Mouse (Mus musculus): Measurements from ENCODE around the gene 1700067K01Rik. TPM values are rescaled to one million over a fixed set of nuclear protein-coding genes. Genes with fewer than 3 reads are reported as not detected.

1700067K01Rik gene
- polyA plus RNA-seq, 1 experiment from 2014 or later: 0.52 TPM

DNA sequence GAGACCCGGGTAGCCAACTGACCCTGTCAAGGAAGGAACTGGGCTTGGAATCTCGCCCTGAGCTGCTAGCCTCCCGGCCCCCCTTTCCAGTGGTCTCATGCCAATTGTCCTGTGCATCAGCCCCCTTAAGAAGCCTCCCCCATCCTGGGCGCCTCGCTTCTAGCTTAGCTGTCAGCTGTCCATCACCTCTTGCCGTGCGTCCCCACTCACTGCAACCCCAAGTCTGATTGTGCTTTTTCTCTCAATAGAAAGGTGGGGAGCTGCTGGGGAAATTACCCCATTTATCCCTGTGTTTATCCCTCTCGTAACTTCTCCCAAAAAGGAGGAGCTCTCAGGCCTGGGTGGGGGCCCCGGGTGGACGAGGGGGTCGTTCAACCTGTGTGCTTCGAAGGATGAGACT lies 5.3 kb upstream of the 1700067K01Rik start:
- peak overlapping the region; percentile 90; the same call in 1 of the 2 replicates for H3K9ac ChIP-seq (ENCODE audit: low read depth, low read length)
- H3K4me2 ChIP-seq: peak overlapping the region; percentile 93
- H3K36me3 ChIP-seq (ENCODE audit: control insufficient read depth, insufficient read depth, low read length): peaks cover 10% of the 10 kb centered on the region
- ATAC-seq (replicated peaks; ENCODE audit: insufficient number of reproducible peaks, low FRiP score, low TSS enrichment): no peak
- peaks cover 6% of the 10 kb centered on the region for H3K27me3 ChIP-seq (ENCODE audit: control insufficient read depth, insufficient read depth, low read length)
- H3K4me3 ChIP-seq (ENCODE audit: low read depth, low read length): peak overlapping the region; percentile 83
- no peak overlapping the region; the same call in 1 of the 2 replicates for H3K27ac ChIP-seq (ENCODE audit: low read depth, low read length)
- no peaks in the 10 kb centered on the region for H3K9me3 ChIP-seq (replicated peaks; ENCODE audit: control insufficient read depth, low read length)
- peaks cover 18% of the 10 kb centered on the region for H3K4me1 ChIP-seq (ENCODE audit: control insufficient read depth, insufficient read depth, low read length)
- WGBS (ENCODE audit: insufficient replicate concordance): 22% methylated on average over 12 of the region's 12 CpGs

DNA sequence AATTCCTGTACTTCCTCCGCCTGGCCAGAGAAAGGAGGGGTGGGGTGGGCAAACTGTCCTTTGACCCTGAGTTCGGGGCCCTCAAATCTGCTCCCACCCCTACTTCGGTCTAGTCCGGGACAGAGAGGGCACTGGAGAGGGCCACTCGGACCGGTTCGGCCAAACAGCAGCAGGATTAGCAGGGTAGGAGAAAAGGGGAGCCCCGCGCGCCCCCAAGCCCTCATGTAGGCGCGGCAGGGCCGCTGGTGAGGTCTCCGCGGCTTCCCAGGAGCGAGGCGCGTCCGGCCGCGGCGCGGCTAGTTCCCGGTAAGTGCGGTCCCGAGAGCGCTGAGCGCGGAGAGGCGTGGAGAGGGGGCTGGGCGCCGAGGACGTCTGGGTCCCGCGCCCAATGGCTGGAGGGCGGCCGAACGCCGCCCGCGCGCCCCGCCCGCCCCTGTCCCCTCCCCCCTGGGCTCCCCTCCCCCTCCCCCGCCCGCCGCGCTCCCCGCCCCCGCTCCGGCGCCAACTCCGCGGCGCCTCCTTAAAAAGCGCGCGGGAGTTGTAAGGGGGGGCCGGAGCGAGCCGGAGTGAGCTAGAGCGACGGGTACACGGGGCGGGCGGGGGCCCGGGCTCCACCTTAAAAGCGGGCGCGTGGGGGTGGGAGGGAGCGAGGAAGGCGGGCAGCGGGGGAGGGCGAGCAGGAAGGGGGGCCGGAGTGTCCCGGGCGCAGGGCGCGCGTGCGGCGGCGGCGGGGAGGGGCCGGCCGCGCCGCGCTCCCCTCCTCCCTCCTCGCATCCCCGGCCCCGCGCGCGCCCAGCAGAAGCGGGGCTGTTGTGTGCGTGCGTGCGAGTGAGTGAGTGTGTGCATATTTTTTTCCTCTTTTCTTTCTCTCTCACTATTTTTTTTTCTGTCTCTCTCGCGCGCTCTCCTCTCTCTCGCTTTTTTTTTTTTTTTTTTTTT lies 4.5 kb upstream of the 1700067K01Rik start:
- 1% methylated on average over 45 of the region's 103 CpGs for WGBS (ENCODE audit: insufficient replicate concordance)
- H3K36me3 ChIP-seq (ENCODE audit: control insufficient read depth, insufficient read depth, low read length): peaks cover 5% of the 10 kb centered on the region

GRCm38 (mm10) chr8:83997511-83998141 lies 3.7 kb upstream of the 1700067K01Rik start, which contains the start of gene Samd1:
Samd1 (plus strand) TSS chr8:83997672.
- Histone ChIP-seq H3K27me3 (ENCODE audit: control insufficient read depth, insufficient read depth, low read length) (peaks cover 10% of the 10 kb centered on the region), H3K4me1 (ENCODE audit: control insufficient read depth, insufficient read depth, low read length) (peaks cover 21% of the 10 kb centered on the region), H3K36me3 (ENCODE audit: control insufficient read depth, insufficient read depth, low read length) (peaks cover 5% of the 10 kb centered on the region), H3K9me3 (replicated peaks; ENCODE audit: control insufficient read depth, low read length) (no peaks in the 10 kb centered on the region), H3K27ac (ENCODE audit: low read depth, low read length) (peak within 1 kb of the TSS; percentile 97), H3K9ac (ENCODE audit: low read depth, low read length) (peak within 1 kb of the TSS; percentile 90), H3K4me2 (peak within 1 kb of the TSS; percentile 93), H3K4me3 (ENCODE audit: low read depth, low read length) (peak within 1 kb of the TSS; percentile 83)
- under 1% methylated on average over 54 of the region's 112 CpGs for WGBS (ENCODE audit: insufficient replicate concordance)
- ATAC-seq (replicated peaks; ENCODE audit: insufficient number of reproducible peaks, low FRiP score, low TSS enrichment): no peak

More for the DNA sequence above, 4.5 kb upstream of the 1700067K01Rik start:
- Histone ChIP-seq H3K4me3 (ENCODE audit: low read depth, low read length) (peak overlapping the region; percentile 83), H3K9ac (ENCODE audit: low read depth, low read length) (peak overlapping the region; percentile 90), H3K27ac (ENCODE audit: low read depth, low read length) (peak overlapping the region; percentile 97), H3K9me3 (replicated peaks; ENCODE audit: control insufficient read depth, low read length) (no peaks in the 10 kb centered on the region), H3K27me3 (ENCODE audit: control insufficient read depth, insufficient read depth, low read length) (peaks cover 9% of the 10 kb centered on the region), H3K4me2 (peak overlapping the region; percentile 93), H3K4me1 (ENCODE audit: control insufficient read depth, insufficient read depth, low read length) (peaks cover 21% of the 10 kb centered on the region)
- ATAC-seq (replicated peaks; ENCODE audit: insufficient number of reproducible peaks, low FRiP score, low TSS enrichment): peak; percentile 81

- Histone ChIP-seq H3K4me1 (ENCODE audit: control insufficient read depth, insufficient read depth, low read length) (peaks cover 23% of the 10 kb centered on the region), H3K9me3 (replicated peaks; ENCODE audit: control insufficient read depth, low read length) (no peaks in the 10 kb centered on the region), H3K4me2 (peak overlapping the region; percentile 93), H3K27me3 (ENCODE audit: control insufficient read depth, insufficient read depth, low read length) (peaks cover 10% of the 10 kb centered on the region), H3K4me3 (ENCODE audit: low read depth, low read length) (peak overlapping the region; percentile 77), H3K9ac (ENCODE audit: low read depth, low read length) (peak overlapping the region; percentile 82), H3K36me3 (ENCODE audit: control insufficient read depth, insufficient read depth, low read length) (peaks cover 5% of the 10 kb centered on the region), H3K27ac (ENCODE audit: low read depth, low read length) (peak overlapping the region; percentile 76)
- ATAC-seq (replicated peaks; ENCODE audit: insufficient number of reproducible peaks, low FRiP score, low TSS enrichment): no peak
- WGBS (ENCODE audit: insufficient replicate concordance): under 1% methylated on average over 72 of the region's 92 CpGs
These were observed 2.9 kb upstream of the 1700067K01Rik start for GRCm38 (mm10) chr8:83998231-83999056.

GRCm38 (mm10) chr8:83999057-83999705 lies 2.1 kb upstream of the 1700067K01Rik start:
- Histone ChIP-seq H3K36me3 (ENCODE audit: control insufficient read depth, insufficient read depth, low read length) (peaks cover 5% of the 10 kb centered on the region), H3K4me2 (peak overlapping the region; percentile 93), H3K4me1 (ENCODE audit: control insufficient read depth, insufficient read depth, low read length) (peaks cover 25% of the 10 kb centered on the region), H3K27me3 (ENCODE audit: control insufficient read depth, insufficient read depth, low read length) (peaks cover 10% of the 10 kb centered on the region), H3K9me3 (replicated peaks; ENCODE audit: control insufficient read depth, low read length) (no peaks in the 10 kb centered on the region), H3K4me3 (ENCODE audit: low read depth, low read length) (peak overlapping the region; percentile 77), H3K27ac (ENCODE audit: low read depth, low read length) (no peak overlapping the region), H3K9ac (ENCODE audit: low read depth, low read length) (peak overlapping the region; percentile 82)
- no peak for ATAC-seq (replicated peaks; ENCODE audit: insufficient number of reproducible peaks, low FRiP score, low TSS enrichment)
- WGBS (ENCODE audit: insufficient replicate concordance): 71% methylated on average over 16 of the region's 16 CpGs

DNA sequence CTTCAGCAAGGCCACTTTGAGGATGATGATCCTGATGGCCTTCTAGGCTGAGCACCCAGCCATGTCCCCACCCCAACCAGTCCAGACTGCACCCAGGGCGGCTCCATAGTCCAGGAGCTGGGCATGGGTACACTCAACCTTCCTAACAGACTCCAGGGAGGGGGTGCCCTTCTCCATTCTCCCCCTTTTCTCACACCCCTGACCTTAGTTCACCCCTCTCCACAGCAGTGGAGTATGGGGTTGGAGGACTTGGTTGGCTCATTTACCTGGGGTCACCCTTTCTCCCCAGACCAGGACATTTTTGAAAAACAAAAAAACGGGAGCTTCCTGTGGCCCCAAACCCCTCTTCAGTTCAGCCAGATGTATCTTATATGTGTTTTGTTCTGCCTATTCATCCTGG lies 1.5 kb upstream of the 1700067K01Rik start:
- peaks cover 4% of the 10 kb centered on the region for H3K36me3 ChIP-seq (ENCODE audit: control insufficient read depth, insufficient read depth, low read length)
- H3K9ac ChIP-seq (ENCODE audit: low read depth, low read length): no peak overlapping the region
- H3K4me2 ChIP-seq: no peak overlapping the region; the same call in 1 of the 2 replicates
- no peak overlapping the region for H3K27ac ChIP-seq (ENCODE audit: low read depth, low read length)
- no peak for ATAC-seq (replicated peaks; ENCODE audit: insufficient number of reproducible peaks, low FRiP score, low TSS enrichment)
- 0 out of 2 replicates have a peak overlapping the region, but pooled peaks have one; percentile 3 for H3K4me3 ChIP-seq (ENCODE audit: low read depth, low read length)
- peaks cover 10% of the 10 kb centered on the region for H3K27me3 ChIP-seq (ENCODE audit: control insufficient read depth, insufficient read depth, low read length)
- WGBS (ENCODE audit: insufficient replicate concordance): 91% methylated on average over 2 of the region's 2 CpGs
- no peaks in the 10 kb centered on the region for H3K9me3 ChIP-seq (replicated peaks; ENCODE audit: control insufficient read depth, low read length)
- peaks cover 27% of the 10 kb centered on the region for H3K4me1 ChIP-seq (ENCODE audit: control insufficient read depth, insufficient read depth, low read length)

DNA sequence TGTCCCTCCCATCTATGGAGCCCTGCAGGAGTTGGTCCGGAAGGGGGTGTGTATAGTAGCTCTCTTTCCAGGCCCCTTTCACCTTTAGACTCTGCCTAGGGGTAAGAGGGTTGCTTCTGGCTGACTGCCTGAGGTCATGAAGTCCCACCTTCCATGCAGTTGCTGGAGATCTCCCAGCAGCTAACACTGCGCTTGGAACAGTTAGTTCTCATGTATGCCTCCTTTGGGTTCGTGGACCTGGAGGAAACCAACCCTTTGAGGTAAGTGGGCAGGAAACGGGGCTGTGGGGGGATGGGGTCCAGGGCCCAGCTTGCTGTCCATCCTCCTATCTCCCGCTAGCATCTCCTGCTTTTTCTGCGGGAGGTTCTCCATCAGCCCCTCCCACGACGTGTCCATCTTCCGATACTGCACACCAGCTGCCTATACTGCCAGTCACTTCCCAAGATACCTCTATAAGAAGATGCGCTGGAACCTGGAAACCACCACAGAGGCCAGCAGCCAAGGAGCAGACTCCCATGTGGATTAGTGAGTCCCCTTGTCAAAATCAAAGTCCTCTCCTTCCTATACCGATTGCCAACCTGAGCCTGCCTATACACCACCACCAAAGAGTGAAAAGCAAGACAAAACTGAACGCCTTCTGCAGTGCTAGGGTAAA lies 1.8 kb downstream of the 1700067K01Rik start:
- WGBS (ENCODE audit: insufficient replicate concordance): 66% methylated on average over 12 of the region's 12 CpGs

More for the DNA sequence above, 1.8 kb downstream of the 1700067K01Rik start:
- H3K4me2 ChIP-seq: no peak overlapping the region
- H3K4me3 ChIP-seq (ENCODE audit: low read depth, low read length): no peak overlapping the region
- no peak for ATAC-seq (replicated peaks; ENCODE audit: insufficient number of reproducible peaks, low FRiP score, low TSS enrichment)
- peaks cover 21% of the 10 kb centered on the region for H3K4me1 ChIP-seq (ENCODE audit: control insufficient read depth, insufficient read depth, low read length)
- no peak overlapping the region for H3K9ac ChIP-seq (ENCODE audit: low read depth, low read length)
- H3K27ac ChIP-seq (ENCODE audit: low read depth, low read length): no peak overlapping the region
- no peaks in the 10 kb centered on the region for H3K9me3 ChIP-seq (replicated peaks; ENCODE audit: control insufficient read depth, low read length)
- no peaks in the 10 kb centered on the region for H3K36me3 ChIP-seq (ENCODE audit: control insufficient read depth, insufficient read depth, low read length)
- peaks cover 10% of the 10 kb centered on the region for H3K27me3 ChIP-seq (ENCODE audit: control insufficient read depth, insufficient read depth, low read length)

All from heart, embryonic 11.5 days (tissue).